Mouse (Mus musculus) cortical plate, adult 2 months (tissue): ENCODE data around the gene Ahdc1. TPM values are rescaled to one million over a fixed set of nuclear protein-coding genes. Genes with fewer than 3 reads are reported as not detected.

Experiments
- H3K27ac ChIP-seq: fragments of 200-500 bp; 2 replicates; pipeline ENCODE4 v1.5.1; 2012; ENCODE audit warnings: low read length, control low read depth, inconsistent platforms; ENCODE audit not compliant: insufficient read depth
- H3K4me1 ChIP-seq: fragments of 200-500 bp; 2 replicates; pipeline ENCODE4 v1.6.1; 2011; ENCODE audit warnings: low read length; ENCODE audit not compliant: control insufficient read depth, insufficient read depth
- H3K4me3 ChIP-seq: fragments of 200-500 bp; 2 replicates; pipeline ENCODE4 v1.5.1; 2011; ENCODE audit warnings: mild to moderate bottlenecking, low read length, control low read depth; ENCODE audit not compliant: insufficient read depth
- CTCF ChIP-seq: fragments of 200-500 bp; IDR thresholded peaks from 2 replicates; pipeline ENCODE4 v1.5.1; 2011; ENCODE audit warnings: mild to moderate bottlenecking, control low read depth, low read length; ENCODE audit not compliant: insufficient read depth; ENCODE audit errors: extremely low read depth
- POLR2A ChIP-seq: fragments of 200-500 bp; IDR thresholded peaks from 2 replicates; pipeline ENCODE4 v1.6.1; 2011; ENCODE audit warnings: mild to moderate bottlenecking, low read length, control low read depth; ENCODE audit not compliant: insufficient read depth; ENCODE audit errors: extremely low read depth
- polyA plus RNA-seq: library from polyadenylated mRNA; depleted of rRNA; stranded (reverse); fragments of >200 nt; gene quantifications from 2 replicates; pipeline ENCODE4 v1.2.3, GENCODE M21; 2012

The Ahdc1 gene
- polyA plus RNA-seq, 1 experiment = 26.4 TPM

DNA sequence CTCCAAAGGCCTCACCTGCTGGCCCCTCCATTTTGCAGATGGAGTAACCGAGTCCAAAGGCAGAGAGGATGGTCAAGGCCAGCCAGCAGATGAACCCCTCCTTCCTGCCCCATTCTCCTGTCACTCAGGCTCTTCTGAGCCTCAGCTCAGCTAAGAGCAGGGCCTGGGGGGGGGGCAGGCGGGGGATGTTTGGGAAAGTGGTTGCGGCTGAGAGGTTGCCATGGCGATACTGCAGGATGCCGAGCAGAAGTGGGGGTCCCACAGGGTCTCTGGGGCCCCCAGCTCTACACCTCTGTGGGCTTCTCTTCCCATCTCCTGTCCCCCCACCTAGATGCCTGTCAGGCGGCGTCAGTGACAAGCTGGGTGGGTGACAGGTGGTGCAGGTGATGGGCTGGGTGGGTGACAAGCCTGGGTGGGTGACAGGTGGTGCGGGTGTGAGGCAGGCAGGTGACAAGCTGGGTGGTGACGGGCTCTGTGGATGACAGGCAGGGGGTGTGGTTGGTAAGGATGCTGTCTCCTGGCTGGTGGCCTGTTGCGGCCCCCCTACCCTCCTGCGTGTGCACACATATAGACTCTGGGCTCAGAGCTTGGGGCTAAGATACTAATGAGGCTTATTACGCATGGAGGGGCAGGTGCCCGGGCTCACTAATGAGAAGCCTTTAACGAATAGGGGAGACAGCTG lies 12.0 kb downstream of the Ahdc1 start:
- peaks cover 28% of the 10 kb centered on the region for H3K4me1 ChIP-seq
- no peak overlapping the region for H3K27ac ChIP-seq
- no peak for TF ChIP-seq POLR2A
- TF ChIP-seq CTCF = no peak
- no peak overlapping the region for H3K4me3 ChIP-seq

DNA sequence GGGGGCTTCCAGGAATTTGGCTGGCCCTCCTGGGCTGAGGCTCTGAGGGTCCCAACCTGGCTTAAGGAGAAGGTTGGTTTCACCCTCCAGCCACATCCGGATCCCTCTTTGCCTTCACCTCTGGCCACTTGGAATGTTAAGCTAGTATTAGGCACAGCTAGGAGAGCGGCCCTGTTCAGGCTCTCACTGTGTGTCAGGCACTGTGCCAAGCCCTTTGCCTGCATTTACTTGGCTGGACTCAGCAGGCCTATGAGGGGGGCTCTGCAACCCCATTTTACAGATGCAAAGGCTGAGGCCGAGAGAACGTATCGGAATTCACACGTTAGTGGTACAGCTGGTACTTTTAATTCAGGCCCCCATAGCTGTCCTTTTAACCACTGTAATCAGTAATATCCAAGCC lies 12.6 kb downstream of the Ahdc1 start:
- TF ChIP-seq CTCF (no peak), POLR2A (no peak)
- H3K4me1 ChIP-seq = peaks cover 23% of the 10 kb centered on the region
- no peak overlapping the region for H3K4me3 ChIP-seq
- no peak overlapping the region for H3K27ac ChIP-seq

DNA sequence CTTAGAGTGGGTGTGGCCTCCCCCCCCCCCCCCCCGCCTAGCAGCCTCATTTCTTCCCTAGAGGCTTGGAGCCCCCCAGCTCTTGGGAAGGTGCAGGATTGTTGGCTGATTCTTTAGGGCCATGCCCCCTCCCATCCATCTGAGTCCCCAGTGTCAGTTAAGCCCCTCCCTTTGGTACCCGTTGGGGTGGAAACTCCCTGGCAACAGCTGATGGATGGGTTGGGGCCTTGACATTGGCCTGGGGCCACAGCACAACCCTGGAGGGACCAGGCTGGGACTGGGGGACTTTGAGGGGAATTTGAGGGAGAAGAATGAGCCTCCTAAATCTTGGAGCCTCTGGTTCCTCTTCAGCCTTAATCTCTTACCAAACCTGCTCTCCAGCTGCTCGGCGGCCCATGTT lies 13.3 kb downstream of the Ahdc1 start:
- Histone ChIP-seq H3K4me3 (no peak overlapping the region), H3K27ac (no peak overlapping the region), H3K4me1 (peaks cover 23% of the 10 kb centered on the region)
- no peak for TF ChIP-seq POLR2A
- no peak for TF ChIP-seq CTCF

DNA sequence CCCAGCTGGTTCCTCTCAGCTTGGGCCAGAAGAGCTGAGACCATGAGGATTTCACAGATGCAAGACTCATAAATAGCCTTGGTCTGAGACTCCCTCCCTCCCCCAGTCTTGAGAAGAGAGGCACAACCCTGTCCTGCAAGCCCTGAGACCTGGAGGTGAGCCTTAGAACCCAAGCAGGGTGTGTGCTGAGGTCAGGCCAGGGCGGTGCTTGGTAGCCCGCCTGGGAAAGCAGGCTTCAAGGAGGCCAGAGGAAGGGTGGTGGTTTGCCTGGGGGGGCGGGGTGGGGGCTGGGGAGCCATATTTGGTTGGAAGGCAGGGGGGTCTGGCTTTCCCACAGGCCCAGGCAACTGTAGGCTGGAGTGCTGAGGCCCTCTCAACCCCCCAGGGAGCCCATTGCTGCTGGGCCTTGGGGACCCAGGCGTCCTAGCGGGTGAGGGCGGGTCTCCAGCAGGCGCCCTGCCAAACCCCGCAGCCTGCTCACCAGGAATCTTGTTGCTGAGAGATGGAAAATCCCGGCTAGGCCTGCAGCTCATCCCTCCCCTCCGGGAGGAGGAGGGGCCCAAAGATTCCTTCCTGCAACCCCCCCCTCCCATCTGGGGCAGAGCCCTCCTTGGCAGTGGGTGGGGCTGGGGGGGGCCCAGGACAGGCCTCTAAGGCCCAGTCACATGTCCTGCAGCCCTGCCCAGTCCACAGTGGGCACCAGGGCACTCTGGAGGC lies 14.1 kb downstream of the Ahdc1 start:
- H3K4me3 ChIP-seq = no peak overlapping the region
- H3K27ac ChIP-seq = peak overlapping the region; percentile 58; the same call in 1 of the 2 replicates
- H3K4me1 ChIP-seq = peaks cover 20% of the 10 kb centered on the region
- no peak for TF ChIP-seq POLR2A
- TF ChIP-seq CTCF = no peak

DNA sequence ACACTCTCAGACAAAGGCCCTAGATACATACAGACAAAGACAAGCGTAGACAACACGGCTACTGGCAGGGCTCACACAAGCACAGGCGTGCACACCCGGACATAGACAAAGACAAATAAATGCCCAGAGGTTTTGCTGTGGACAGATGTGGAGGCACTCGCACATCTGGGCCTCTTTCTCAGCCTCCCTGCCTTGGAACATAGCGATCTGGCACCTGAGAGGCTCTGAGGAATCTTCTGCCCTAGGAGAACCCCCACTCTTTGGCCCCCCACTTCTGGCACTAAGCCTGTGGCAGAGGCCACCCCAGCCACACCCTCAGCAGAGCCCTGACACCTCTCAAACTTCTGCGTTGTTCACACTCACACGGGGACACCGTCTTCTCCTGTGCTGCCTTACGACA lies 15.2 kb downstream of the Ahdc1 start:
- H3K4me1 ChIP-seq = peaks cover 10% of the 10 kb centered on the region
- TF ChIP-seq CTCF (no peak), POLR2A (no peak)
- H3K27ac ChIP-seq = no peak overlapping the region
- no peak overlapping the region for H3K4me3 ChIP-seq

DNA sequence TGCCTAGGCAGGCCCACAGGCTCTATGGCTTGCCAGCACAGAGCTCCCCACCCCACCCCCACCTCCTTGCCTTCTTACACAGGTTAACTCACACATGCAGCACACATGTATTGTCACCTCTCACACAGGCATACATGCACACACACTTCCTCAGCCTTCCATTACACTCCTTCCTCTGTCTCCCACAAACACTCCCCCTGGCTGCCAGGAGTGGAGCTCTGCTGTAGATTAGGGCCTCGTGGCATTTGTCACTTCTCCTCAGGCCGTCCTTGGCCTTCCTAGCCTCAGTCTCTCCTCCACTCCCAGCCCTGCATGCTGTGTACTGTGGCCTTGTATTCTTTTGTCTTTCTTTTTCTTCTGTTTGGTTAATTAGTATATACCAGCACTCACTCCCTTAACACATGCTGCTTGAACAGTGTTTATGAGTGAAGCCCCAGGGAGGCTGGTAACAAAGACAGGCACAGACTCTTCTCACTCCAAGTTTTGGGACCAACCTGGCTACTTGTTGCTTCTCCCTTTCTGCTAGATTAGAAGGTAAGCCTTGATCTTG lies 15.8 kb downstream of the Ahdc1 start:
- H3K4me3 ChIP-seq = no peak overlapping the region
- TF ChIP-seq POLR2A (no peak), CTCF (peak; percentile 21; the same call in 1 of the 2 replicates)
- H3K4me1 ChIP-seq = peaks cover 8% of the 10 kb centered on the region
- no peak overlapping the region for H3K27ac ChIP-seq

DNA sequence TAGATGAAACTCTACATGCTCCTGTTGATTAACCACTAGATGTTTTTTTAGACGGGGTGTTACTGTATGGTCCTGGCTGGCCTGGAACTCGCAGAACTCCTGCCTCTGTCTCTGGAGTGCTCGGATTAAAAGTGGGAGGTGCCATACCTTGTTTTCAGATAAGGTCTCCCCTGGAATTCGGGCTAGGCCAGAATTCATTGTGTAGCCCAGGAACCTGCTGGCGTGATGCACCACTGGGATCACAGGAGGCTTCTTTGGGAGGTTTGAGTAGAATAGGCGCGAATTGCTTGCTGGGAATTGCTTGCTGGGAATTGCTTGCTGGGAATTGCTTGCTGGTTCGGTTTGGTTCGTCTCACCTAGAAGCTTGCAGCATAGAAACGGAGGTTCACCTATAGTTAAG lies 16.7 kb downstream of the Ahdc1 start:
- H3K27ac ChIP-seq = no peak overlapping the region
- no peak overlapping the region for H3K4me3 ChIP-seq
- TF ChIP-seq POLR2A (no peak), CTCF (no peak)
- H3K4me1 ChIP-seq = peaks cover 3% of the 10 kb centered on the region

DNA sequence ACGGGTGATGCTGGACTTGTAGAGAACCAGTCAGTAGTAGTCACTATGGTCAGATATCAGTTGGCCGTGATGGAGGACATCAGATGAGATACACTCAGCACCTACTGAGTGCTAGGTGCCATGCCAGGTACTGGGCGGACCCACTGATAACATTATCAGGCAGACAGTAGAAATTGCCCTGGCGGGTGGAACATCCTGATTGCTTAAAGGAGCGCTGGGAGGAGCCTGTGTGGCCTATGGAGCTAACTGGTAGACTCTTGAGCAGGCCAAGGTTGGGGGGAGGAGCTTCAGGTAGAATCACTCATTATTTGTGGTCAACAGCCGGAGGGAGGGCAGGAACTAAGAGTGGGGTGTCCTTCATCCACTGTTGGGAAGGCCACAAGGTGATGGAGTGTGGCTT lies 17.1 kb downstream of the Ahdc1 start:
- H3K27ac ChIP-seq = no peak overlapping the region
- no peak overlapping the region for H3K4me3 ChIP-seq
- peaks cover 3% of the 10 kb centered on the region for H3K4me1 ChIP-seq
- TF ChIP-seq POLR2A (no peak), CTCF (no peak)

DNA sequence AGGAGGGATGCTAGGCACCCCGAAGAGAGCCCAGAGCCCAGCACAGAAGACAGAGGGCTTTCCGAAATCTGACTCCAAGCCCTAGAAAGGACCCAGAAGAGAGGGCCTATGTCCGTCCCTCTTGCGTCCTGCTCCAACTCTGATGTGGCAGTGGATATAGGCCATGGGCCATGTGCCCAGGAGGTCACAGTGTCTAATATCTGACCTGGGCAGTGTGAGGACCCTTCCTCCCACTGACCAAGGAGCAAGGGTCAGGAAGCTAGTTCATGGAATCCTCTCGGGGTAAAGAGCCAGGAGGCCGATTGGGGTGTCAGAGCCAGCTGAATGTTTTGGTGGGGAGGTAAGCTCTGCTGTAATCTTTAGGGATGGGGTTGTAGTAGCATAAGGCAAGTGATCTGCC lies 17.8 kb downstream of the Ahdc1 start:
- Histone ChIP-seq H3K4me3 (no peak overlapping the region), H3K4me1 (peaks cover 3% of the 10 kb centered on the region), H3K27ac (no peak overlapping the region)
- TF ChIP-seq CTCF (no peak), POLR2A (no peak)
